Mouse (Mus musculus) right cerebral cortex, postnatal 36 days (tissue): ENCODE measurements around the gene Ankrd39.

Experiments
- DNase-seq, 2 experiments: peaks; one replicate each; pipeline ENCODE4 v3.0.0; 2022; ENCODE audit warnings: low spot score in 2 of 2, mixed read lengths in 1 of 2

Gene Ankrd39

GRCm38 (mm10) chr1:36546888-36547471, at the start of gene Ankrd39:
Gene Ankrd39, minus strand, starts transcription at chr1:36547445.
- DNase-seq, result peak; percentile 98

GRCm38 (mm10) chr1:36596114-36596513, 48.9 kb upstream of the Ankrd39 start:
- peak in 1 of 2 experiments; percentile 25 for DNase-seq

GRCm38 (mm10) chr1:36595167-36595931, 48.1 kb upstream of the Ankrd39 start:
- DNase-seq, result no peak

- DNase-seq, result no peak
Measured at GRCm38 (mm10) chr1:36593099-36593498, 45.9 kb upstream of the Ankrd39 start.

GRCm38 (mm10) chr1:36591408-36591807, 44.2 kb upstream of the Ankrd39 start:
- no peak for DNase-seq

- DNase-seq, result no peak
Measured at GRCm38 (mm10) chr1:36590664-36591063, 43.4 kb upstream of the Ankrd39 start.

GRCm38 (mm10) chr1:36589486-36589885, 42.2 kb upstream of the Ankrd39 start:
- DNase-seq, result no peak

- DNase-seq, result no peak
Measured at GRCm38 (mm10) chr1:36588476-36589450, 41.5 kb upstream of the Ankrd39 start.

- DNase-seq, result no peak
Measured at GRCm38 (mm10) chr1:36587860-36588259, 40.6 kb upstream of the Ankrd39 start.

- DNase-seq, result no peak
Measured at GRCm38 (mm10) chr1:36586288-36586687, 39.0 kb upstream of the Ankrd39 start.

- DNase-seq, result no peak
Measured at GRCm38 (mm10) chr1:36583408-36584116, 36.3 kb upstream of the Ankrd39 start.

GRCm38 (mm10) chr1:36582211-36582610, 35.0 kb upstream of the Ankrd39 start:
- DNase-seq, result no peak

- no peak for DNase-seq
Measured at GRCm38 (mm10) chr1:36581260-36581659, 34.0 kb upstream of the Ankrd39 start.

GRCm38 (mm10) chr1:36580384-36581207, 33.4 kb upstream of the Ankrd39 start:
- peak in 1 of 2 experiments; percentile 35 for DNase-seq

- DNase-seq, result no peak
Measured at GRCm38 (mm10) chr1:36579974-36580383, 32.7 kb upstream of the Ankrd39 start.

- DNase-seq, result no peak
Measured at GRCm38 (mm10) chr1:36576991-36577675, 29.9 kb upstream of the Ankrd39 start.

- no peak for DNase-seq
Measured at GRCm38 (mm10) chr1:36575347-36575746, 28.1 kb upstream of the Ankrd39 start.

- DNase-seq, result no peak
Measured at GRCm38 (mm10) chr1:36574196-36574955, 27.1 kb upstream of the Ankrd39 start.

GRCm38 (mm10) chr1:36573524-36573923, 26.3 kb upstream of the Ankrd39 start:
- DNase-seq, result no peak
